Mouse (Mus musculus) mouse embryonic stem cell (cell line): ENCODE measurements around the gene Mylk4.

Source experiments
- in situ Hi-C, 2 experiments: fragments of 300-500 bp; cut with MboI; formaldehyde crosslinking; loops; 1 replicate in 1 of 2; 3 replicates in 1 of 2; pipeline ENCODE4 v1.14.3; 2019 to 2020; ENCODE audit warnings: low sequenced_read_pairs in 2 of 2, low pct_unique_long_range_greater_than_20kb in 1 of 2, mixed read lengths in 1 of 2; ENCODE audit not compliant: unreplicated experiment in 1 of 2

The Mylk4 gene

GRCm38 (mm10) chr13:32741161-32741560 is 42.6 kb downstream of the Mylk4 start:
- in situ Hi-C loops = no loop called here

- in situ Hi-C loops = no loop called here
Observed at GRCm38 (mm10) chr13:32731283-32731682, 52.5 kb downstream of the Mylk4 start.

- in situ Hi-C loops = no loop called here
Observed at GRCm38 (mm10) chr13:32724606-32725005, 59.1 kb downstream of the Mylk4 start.

- in situ Hi-C loops = no loop called here
Observed at GRCm38 (mm10) chr13:32721717-32722116, 62.0 kb downstream of the Mylk4 start.

- in situ Hi-C loops = no loop called here
Observed at GRCm38 (mm10) chr13:32719284-32719683, 64.5 kb downstream of the Mylk4 start.

- in situ Hi-C loops = no loop called here
Observed at GRCm38 (mm10) chr13:32717709-32718108, 66.0 kb downstream of the Mylk4 start.

GRCm38 (mm10) chr13:32712568-32712967 is 71.2 kb downstream of the Mylk4 start:
- in situ Hi-C loops = no loop called here

- in situ Hi-C loops = no loop called here
Observed at GRCm38 (mm10) chr13:32707894-32708293, 75.9 kb downstream of the Mylk4 start.

- in situ Hi-C loops = no loop called here
Observed at GRCm38 (mm10) chr13:32706651-32707288, 77.0 kb downstream of the Mylk4 start.

GRCm38 (mm10) chr13:32705315-32705714 is 78.4 kb downstream of the Mylk4 start:
- in situ Hi-C loops = no loop called here

- in situ Hi-C loops = no loop called here
Observed at GRCm38 (mm10) chr13:32704911-32705310, 78.8 kb downstream of the Mylk4 start.

- in situ Hi-C loops = no loop called here
Observed at GRCm38 (mm10) chr13:32701564-32701963, 82.2 kb downstream of the Mylk4 start.

- in situ Hi-C loops = loop anchor here in 1 of 2 experiments (25.0 kb wide), 1 partner anchor 912 kb away; no protein-coding TSS in a partner anchor
Observed at GRCm38 (mm10) chr13:32699376-32699775, 84.4 kb downstream of the Mylk4 start.

GRCm38 (mm10) chr13:32698956-32699355 is 84.8 kb downstream of the Mylk4 start:
- in situ Hi-C loops = loop anchor here in 1 of 2 experiments (25.0 kb wide), 1 partner anchor 912 kb away; no protein-coding TSS in a partner anchor

- in situ Hi-C loops = loop anchor here in 1 of 2 experiments (25.0 kb wide), 1 partner anchor 907 kb away; no protein-coding TSS in a partner anchor
Observed at GRCm38 (mm10) chr13:32693886-32694455, 89.8 kb downstream of the Mylk4 start.

- in situ Hi-C loops = loop anchor here in 1 of 2 experiments (25.0 kb wide), 1 partner anchor 905 kb away; no protein-coding TSS in a partner anchor
Observed at GRCm38 (mm10) chr13:32692563-32692962, 91.2 kb downstream of the Mylk4 start.

GRCm38 (mm10) chr13:32690279-32690678 is 93.5 kb downstream of the Mylk4 start:
- in situ Hi-C loops = loop anchor here in 1 of 2 experiments (25.0 kb wide), 1 partner anchor 903 kb away; no protein-coding TSS in a partner anchor

GRCm38 (mm10) chr13:32680868-32681515 is 102.8 kb downstream of the Mylk4 start:
- in situ Hi-C loops = loop anchor here in 1 of 2 experiments (25.0 kb wide), 1 partner anchor 894 kb away; no protein-coding TSS in a partner anchor

- in situ Hi-C loops = loop anchor here in 1 of 2 experiments (25.0 kb wide), 1 partner anchor 893 kb away; no protein-coding TSS in a partner anchor
Observed at GRCm38 (mm10) chr13:32680121-32680551, 103.6 kb downstream of the Mylk4 start.
